Mouse (Mus musculus) hematopoietic multipotent progenitor cell, adult 10-12 weeks (in vitro differentiated cells): Measurements from ENCODE around the gene Mas1. TPM values are rescaled to one million over a fixed set of nuclear protein-coding genes. Genes with fewer than 3 reads are reported as not detected.

ENCODE experiments used
- polyA plus RNA-seq: library from polyadenylated mRNA; stranded (reverse); fragments of >175 nt; gene quantifications from 2 replicates; pipeline ENCODE4 v1.2.3, GENCODE M21; 2012; ENCODE audit warnings: low replicate concordance

Gene Mas1
- polyA plus RNA-seq = not detected in 2 replicates

GRCm38 (mm10) chr17:12868043-12868442, at the start of gene Mas1:
TSS of gene Mas1 (minus strand) at chr17:12868143.

GRCm38 (mm10) chr17:12915881-12916583, 48.1 kb upstream of the Mas1 start, which contains the start of gene Mrpl18:
TSS of gene Mrpl18 (minus strand) at chr17:12916345.

GRCm38 (mm10) chr17:12915488-12915880, 47.5 kb upstream of the Mas1 start, which contains the start of gene Tcp1:
TSS of gene Tcp1 (plus strand) at chr17:12915701.

GRCm38 (mm10) chr17:12909361-12910280, 41.7 kb upstream of the Mas1 start, which contains the start of gene Pnldc1:
TSS of gene Pnldc1 (minus strand) at chr17:12910230.

GRCm38 (mm10) chr17:12875734-12876133, 7.8 kb upstream of the Mas1 start, which contains the start of gene Mrgprh:
TSS of gene Mrgprh (plus strand) at chr17:12876034.

Other genes with a start within 250 kb of the Mas1 start
- gene Slc22a1, start 192.3 kb downstream of the Mas1 start, polyA plus RNA-seq = not detected in 2 replicates
- 3.9 and 5.3 TPM in 2 replicates for gene Igf2r, start 98.5 kb downstream of the Mas1 start, polyA plus RNA-seq
- gene Mrgprh, start 7.9 kb upstream of the Mas1 start, polyA plus RNA-seq = not detected in 2 replicates
- 0.10 and 0.66 TPM in 2 replicates for gene Pnldc1, start 42.1 kb upstream of the Mas1 start, polyA plus RNA-seq
- gene Tcp1, start 47.6 kb upstream of the Mas1 start, polyA plus RNA-seq = 5.1 and 21.8 TPM in 2 replicates
- gene Mrpl18, start 48.2 kb upstream of the Mas1 start, polyA plus RNA-seq = 5.3 and 39.4 TPM in 2 replicates
- gene Acat3, start 72.5 kb upstream of the Mas1 start, polyA plus RNA-seq = not detected in 2 replicates
- gene Acat2, start 92.6 kb upstream of the Mas1 start, polyA plus RNA-seq = 2.2 and 2.5 TPM in 2 replicates
- gene Wtap, start 126.0 kb upstream of the Mas1 start, polyA plus RNA-seq = 30.2 and 43.0 TPM in 2 replicates
- gene Sod2, start 138.7 kb upstream of the Mas1 start, polyA plus RNA-seq = 136 and 308 TPM in 2 replicates
- 0.20 TPM in 1 of 2 replicates, not detected in the other for gene Gpr31b, start 184.2 kb upstream of the Mas1 start, polyA plus RNA-seq
- gene Tcp10b, start 193.0 kb upstream of the Mas1 start, polyA plus RNA-seq = not detected in 2 replicates